31 mouse cellular contexts compared by ENCODE assay signal in genomic region chr10:126320831-126321230, GRCm38 (mm10).
DNase-seq lines count a peak whose midpoint lies in the region; ATAC-seq and TF ChIP-seq lines count a peak whose summit lies in the region.
"Had no signal": no experiment of that assay in that cellular context is flagged by ENCODE, and none has a peak within 500 bp of the region (broad histone marks: within the 10 kb centered on the region; RNA-seq: fewer than 3 reads in every experiment).

No protein-coding gene starts in this region.

- H3K4me3 ChIP-seq in heart, adult 2 months = no peak overlapping the region
- no peak overlapping the region for H3K4me3 ChIP-seq in hindbrain, embryonic 14.5 days (replicated peaks; ENCODE audit: low read length)
- no peak overlapping the region for H3K4me3 ChIP-seq in hindbrain, embryonic 16.5 days (ENCODE audit: low read length)
- H3K4me3 ChIP-seq: embryonic facial prominence, embryonic 10.5 days; embryonic facial prominence, embryonic 13.5 days; erythroblast, embryonic 14.5 days; forebrain, embryonic 13.5 days; gastrocnemius, adult 2 months; heart, embryonic 10.5 days; heart, embryonic 13.5 days had no signal

- no peaks in the 10 kb centered on the region for H3K9me3 ChIP-seq in hindbrain, embryonic 14.5 days (ENCODE audit: control insufficient read depth, low read length)
- no peaks in the 10 kb centered on the region for H3K9me3 ChIP-seq in hindbrain, embryonic 16.5 days (ENCODE audit: control insufficient read depth, low read length)
- H3K9me3 ChIP-seq: embryonic facial prominence, embryonic 10.5 days; embryonic facial prominence, embryonic 13.5 days; forebrain, embryonic 13.5 days; heart, embryonic 10.5 days; heart, embryonic 13.5 days had no signal

- DNase-seq in heart, adult 11 months = peak; percentile 66
- DNase-seq in heart, adult 2 months = no peak
- peak; percentile 32 for DNase-seq in hindbrain, embryonic 14.5 days (ENCODE audit: low spot score)
- DNase-seq in brain, embryonic 14.5 days (ENCODE audit: low read depth) = peak; percentile 54
- DNase-seq in cerebellum, postnatal 10 days = no peak
- DNase-seq: adrenal gland, postnatal 10 days; adrenal gland, postnatal 36 days; B cell, adult 2 months; cerebellum, adult 11 months; cerebellum, adult 2 months; cerebellum, adult 9-11 months; cerebellum, postnatal 36 days; embryo, embryonic 11 days; gastrocnemius, adult 2 months; gastrocnemius, postnatal 14 days; heart, adult 18-20 months; heart, postnatal 14 days; heart, postnatal 4 days; kidney, adult 2 months had no signal

- H3K4me1 ChIP-seq in heart, adult 2 months (ENCODE audit: control insufficient read depth, insufficient read depth, low read length) = no peaks in the 10 kb centered on the region
- H3K4me1 ChIP-seq in hindbrain, embryonic 14.5 days (replicated peaks; ENCODE audit: control insufficient read depth, insufficient read depth, low read length) = peaks cover 5% of the 10 kb centered on the region; the same call in 1 of the 2 replicates
- no peaks in the 10 kb centered on the region for H3K4me1 ChIP-seq in hindbrain, embryonic 16.5 days (ENCODE audit: control insufficient read depth, insufficient read depth, low read depth, low read length)
- H3K4me1 ChIP-seq: embryonic facial prominence, embryonic 10.5 days; embryonic facial prominence, embryonic 13.5 days; forebrain, embryonic 13.5 days; heart, embryonic 13.5 days had no signal

- H3K4me2 ChIP-seq in hindbrain, embryonic 14.5 days (replicated peaks) = no peak overlapping the region
- no peak overlapping the region for H3K4me2 ChIP-seq in hindbrain, embryonic 16.5 days (ENCODE audit: low read length)
- H3K4me2 ChIP-seq: embryonic facial prominence, embryonic 13.5 days; forebrain, embryonic 13.5 days; heart, embryonic 13.5 days had no signal

- H3K27ac ChIP-seq in heart, adult 2 months = no peak overlapping the region
- peak overlapping the region; percentile 15 for H3K27ac ChIP-seq in hindbrain, embryonic 14.5 days
- H3K27ac ChIP-seq in hindbrain, embryonic 16.5 days (ENCODE audit: low read depth, low read length) = no peak overlapping the region
- H3K27ac ChIP-seq: embryonic facial prominence, embryonic 10.5 days; embryonic facial prominence, embryonic 13.5 days; forebrain, embryonic 13.5 days; gastrocnemius, adult 2 months; heart, embryonic 10.5 days; heart, embryonic 13.5 days had no signal

- ATAC-seq in hindbrain, embryonic 14.5 days (ENCODE audit: low FRiP score) = no peak
- ATAC-seq in hindbrain, embryonic 16.5 days = no peak
- ATAC-seq: forebrain, embryonic 13.5 days; forebrain, embryonic 16.5 days; intestine, postnatal 0 days; Patski had no signal

- no peaks in the 10 kb centered on the region for H3K27me3 ChIP-seq in heart, adult 2 months (ENCODE audit: control insufficient read depth, insufficient read depth, low read length)
- no peaks in the 10 kb centered on the region for H3K27me3 ChIP-seq in hindbrain, embryonic 14.5 days (ENCODE audit: control insufficient read depth, insufficient read depth, low read length)
- H3K27me3 ChIP-seq in hindbrain, embryonic 16.5 days (replicated peaks; ENCODE audit: control insufficient read depth, insufficient read depth, low read length) = no peaks in the 10 kb centered on the region
- H3K27me3 ChIP-seq: CH12.LX; embryonic facial prominence, embryonic 13.5 days; forebrain, embryonic 13.5 days; heart, embryonic 13.5 days; Patski had no signal

- no peaks in the 10 kb centered on the region for H3K79me2 ChIP-seq in heart, adult 2 months (replicated peaks; ENCODE audit: control insufficient read depth, insufficient read depth, low read length)

- no peak for TF ChIP-seq CTCF in heart, adult 2 months (IDR thresholded peaks at IDR 0.05)
- no peak for TF ChIP-seq CTCF in brain, embryonic 14.5 days (IDR thresholded peaks at IDR 0.05; ENCODE audit: borderline replicate concordance, extremely low read depth, insufficient read depth, insufficient read length)

- no peaks in the 10 kb centered on the region for H3K36me3 ChIP-seq in heart, adult 2 months (ENCODE audit: control insufficient read depth, insufficient read depth, low read length)
- no peaks in the 10 kb centered on the region for H3K36me3 ChIP-seq in hindbrain, embryonic 14.5 days (replicated peaks; ENCODE audit: control insufficient read depth, insufficient read depth)
- H3K36me3 ChIP-seq in hindbrain, embryonic 16.5 days (ENCODE audit: control insufficient read depth, insufficient read depth, low read length) = no peaks in the 10 kb centered on the region
- H3K36me3 ChIP-seq: embryonic facial prominence, embryonic 10.5 days; embryonic facial prominence, embryonic 13.5 days; G1E; heart, embryonic 10.5 days; heart, embryonic 13.5 days had no signal

- no peak for TF ChIP-seq POLR2A in heart, adult 2 months (IDR thresholded peaks at IDR 0.05; ENCODE audit: insufficient read depth, low read depth, low read length)
- no peak for TF ChIP-seq POLR2A in brain, embryonic 14.5 days (IDR thresholded peaks at IDR 0.05; ENCODE audit: borderline replicate concordance, extremely low read depth, insufficient read depth, insufficient read length, poor library complexity, severe bottlenecking)

- intact Hi-C loops in heart, adult 2 months (cut with DNase I) = no loop called here

- no peak for TF ChIP-seq EP300 in heart, adult 2 months (IDR thresholded peaks at IDR 0.05; ENCODE audit: insufficient read depth, low read depth, low read length)

- 87% methylated on average over 9 of the region's 9 CpGs for WGBS in heart, adult 2 months
- 63% methylated on average over 9 of the region's 9 CpGs for WGBS in hindbrain, embryonic 14.5 days
- 69% methylated on average over 9 of the region's 9 CpGs for WGBS in hindbrain, embryonic 16.5 days

- no peak overlapping the region for H3K9ac ChIP-seq in heart, adult 2 months (ENCODE audit: low read depth, low read length)
- H3K9ac ChIP-seq in hindbrain, embryonic 14.5 days = no peak overlapping the region
- H3K9ac ChIP-seq in hindbrain, embryonic 16.5 days (ENCODE audit: low read depth, low read length) = no peak overlapping the region
- H3K9ac ChIP-seq: embryonic facial prominence, embryonic 13.5 days; forebrain, embryonic 13.5 days; heart, embryonic 13.5 days had no signal

Comparison
In these comparisons a context has a peak if more than half of its experiments do, and no peak if none do; other contexts are left out.
1. DNase-seq: peak in heart, adult 11 months (single experiment), hindbrain, embryonic 14.5 days (single experiment) and brain, embryonic 14.5 days (single experiment); none in heart, adult 2 months (0 of 2) and cerebellum, postnatal 10 days (0 of 2).